Mouse (Mus musculus): ENCODE measurements at regions not wholly inside any gene's neighbourhood (a gene's known extent, or its start where the extent isn't known, plus 50 kb on each side); places are given as distances from the start of the nearest gene placed in this dataset.
A peak's percentile ranks its signal among the peaks of the same experiment; 100 is the strongest.

GRCm38 (mm10) chr1:191486766-191487165, 83.7 kb upstream of the Ppp2r5a start:
- DNase-seq: no peak

DNA sequence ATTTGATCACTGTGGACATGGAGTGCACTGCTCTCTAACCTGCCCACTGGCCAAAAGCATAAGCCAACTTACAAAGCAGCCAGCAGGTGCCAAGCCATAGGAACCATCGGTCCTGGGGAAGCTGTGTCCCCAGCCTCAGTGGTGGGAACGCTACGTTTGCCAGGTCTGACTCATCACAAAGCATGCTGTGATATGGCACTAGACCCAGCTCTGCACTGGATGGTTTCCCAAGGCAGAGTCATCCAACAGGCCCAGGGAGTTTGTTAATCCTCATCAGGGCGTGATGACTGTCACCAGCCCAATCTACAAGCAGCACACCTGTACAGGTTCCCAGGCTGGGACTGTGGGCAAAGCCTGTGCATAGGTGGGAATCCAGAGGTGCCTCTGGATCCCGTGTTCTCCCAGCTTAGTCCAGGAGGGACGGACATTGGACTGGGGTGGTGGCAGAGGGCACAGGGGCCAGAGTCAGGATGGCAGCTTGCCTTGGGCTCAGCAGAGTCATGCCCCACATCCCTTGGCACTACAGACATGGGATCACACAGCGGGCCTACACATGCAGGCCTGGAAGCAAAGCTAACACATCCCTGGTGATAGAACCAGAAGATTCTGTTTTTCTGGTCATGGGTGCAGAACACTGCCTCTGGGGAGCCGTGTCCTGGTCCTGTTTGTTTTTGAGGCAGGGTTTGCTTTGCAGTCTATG, 81.8 kb upstream of the Ppp2r5a start:
- DNase-seq: peak; percentile 28 to 38

GRCm38 (mm10) chr1:191479906-191480379, 76.9 kb upstream of the Ppp2r5a start:
- DNase-seq: peak; percentile 29 to 49

GRCm38 (mm10) chr1:191472551-191472950, 69.5 kb upstream of the Ppp2r5a start:
- no peak for DNase-seq

- no peak for DNase-seq
These were observed 68.4 kb upstream of the Ppp2r5a start for GRCm38 (mm10) chr1:191471489-191471888.

DNA sequence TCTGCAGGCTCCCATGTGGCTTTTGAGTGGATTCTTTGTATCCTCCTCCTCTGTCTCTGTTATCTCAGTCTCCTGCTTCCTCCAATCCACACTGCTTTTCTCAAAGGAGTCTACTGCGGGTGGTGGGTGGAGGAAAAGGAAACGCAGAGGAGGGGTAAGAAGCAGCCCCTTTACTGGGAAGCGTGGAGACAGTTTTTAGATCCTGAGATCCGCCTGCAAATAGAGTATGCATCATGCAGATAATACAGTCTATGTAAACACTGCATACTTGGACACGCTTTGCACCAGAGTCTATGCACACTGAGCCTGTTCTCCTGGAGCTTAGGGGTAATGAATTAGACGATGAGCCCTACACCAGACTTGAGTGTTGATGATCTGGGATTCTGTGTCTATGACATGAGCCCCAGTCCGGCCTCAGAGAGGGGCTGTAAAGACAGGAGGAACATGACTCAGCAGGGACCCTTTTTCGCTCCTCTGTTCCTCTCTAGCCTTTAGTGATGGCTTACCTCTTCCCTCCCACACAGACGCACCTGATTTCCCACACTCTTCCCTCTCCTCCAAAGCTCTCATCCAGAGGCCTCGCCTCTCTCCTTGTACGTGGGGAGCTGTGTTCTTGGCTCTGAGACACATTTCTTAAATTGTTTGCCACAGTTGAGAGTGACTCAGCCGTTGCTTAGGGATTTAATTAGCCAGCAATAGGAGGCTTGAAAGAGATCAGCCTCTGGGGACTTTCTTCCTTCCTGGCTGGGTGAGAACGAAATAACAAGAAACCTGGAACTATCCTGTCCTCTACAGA, 67.3 kb upstream of the Ppp2r5a start:
- DNase-seq: no peak

DNA sequence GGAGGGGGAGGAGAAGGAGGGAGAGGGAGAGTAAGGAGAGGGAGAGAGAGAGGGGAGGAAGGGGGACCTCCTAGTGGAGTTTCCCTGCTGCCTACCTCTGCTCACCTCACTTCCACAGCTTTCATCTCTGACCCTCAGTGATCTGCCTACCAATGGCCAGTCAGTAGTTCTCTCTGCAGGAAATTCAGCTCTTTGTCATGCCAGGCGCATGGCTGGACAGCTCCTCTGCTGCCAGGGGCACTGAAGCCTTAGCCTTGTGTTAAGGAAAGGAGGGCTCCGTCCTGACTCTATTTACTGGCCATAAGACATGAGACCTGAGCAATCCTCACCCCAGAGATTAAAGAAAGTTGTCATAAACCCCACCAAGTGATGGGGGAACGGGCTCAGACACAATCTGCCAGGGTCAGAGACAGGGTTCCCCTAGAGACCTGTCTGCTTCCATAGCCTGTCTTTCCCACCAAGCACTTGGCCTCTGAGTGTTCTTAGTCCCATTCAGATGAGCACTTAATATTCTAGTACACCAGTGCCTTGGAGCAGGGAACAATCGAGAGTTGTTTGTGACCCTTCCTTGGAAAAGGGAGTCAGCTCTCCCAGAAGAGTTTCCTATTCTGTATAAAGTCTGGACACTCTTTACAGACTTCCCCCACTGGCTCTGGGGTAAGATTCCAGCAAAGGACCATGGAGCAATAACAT, 65.9 kb upstream of the Ppp2r5a start:
- no peak for DNase-seq

- no peak for DNase-seq
These were observed 63.2 kb upstream of the Ppp2r5a start for GRCm38 (mm10) chr1:191466261-191466660.

DNA sequence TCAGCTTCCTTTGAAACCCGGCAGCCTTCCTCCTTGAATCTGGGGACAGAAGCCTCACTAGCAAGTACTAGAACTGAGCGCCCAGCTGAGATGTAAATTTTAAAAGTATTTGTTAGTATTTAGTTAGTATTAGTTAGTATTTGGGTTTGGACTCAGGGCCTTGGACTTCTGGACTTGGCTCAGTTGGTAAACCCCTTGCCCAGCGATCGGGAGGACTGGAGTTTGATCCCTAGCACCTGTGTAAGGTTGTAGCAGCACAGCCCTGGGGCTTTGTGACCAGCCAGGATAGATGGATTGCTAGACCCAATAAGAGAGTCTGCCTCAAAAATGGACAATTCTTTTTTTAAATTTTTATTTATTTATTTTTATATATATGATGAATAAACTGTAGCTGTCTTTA, 62.7 kb upstream of the Ppp2r5a start:
- no peak for DNase-seq

GRCm38 (mm10) chr1:191465170-191465569, 62.1 kb upstream of the Ppp2r5a start:
- no peak for DNase-seq

DNA sequence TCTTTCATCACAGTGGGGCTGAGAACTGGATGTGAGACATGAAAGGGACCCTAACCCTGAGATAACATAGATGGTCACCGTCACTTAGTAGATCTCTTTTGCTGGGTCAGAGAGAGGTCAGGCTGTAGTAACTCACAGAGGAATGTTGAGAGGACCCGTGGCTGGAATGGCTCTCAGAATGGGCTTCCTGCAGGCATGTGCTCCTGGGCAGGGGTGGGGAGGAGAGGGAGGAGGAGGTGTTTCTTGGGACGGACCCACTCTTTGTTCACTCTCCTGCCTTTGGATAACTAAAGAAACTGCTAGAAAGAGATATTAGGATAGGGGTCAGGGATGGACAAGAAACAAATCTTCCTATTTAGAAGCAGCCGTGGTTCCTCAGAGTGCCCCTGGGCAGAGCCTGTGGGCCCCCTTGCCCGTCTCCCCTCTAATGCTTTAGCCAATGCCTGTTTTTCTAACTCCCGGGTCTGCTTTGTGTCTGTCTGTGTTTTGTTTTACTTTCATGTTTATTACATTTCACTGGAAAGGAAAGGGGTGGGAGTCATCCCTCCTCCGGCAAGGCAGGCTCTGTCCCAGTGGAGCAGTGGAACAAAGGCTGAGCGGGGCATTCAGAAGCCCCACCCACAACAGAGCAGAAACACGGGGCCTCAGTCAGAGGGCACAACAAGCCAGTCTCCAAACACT, 58.9 kb upstream of the Ppp2r5a start:
- DNase-seq: peak in 1 of 2 experiments; percentile 39

DNA sequence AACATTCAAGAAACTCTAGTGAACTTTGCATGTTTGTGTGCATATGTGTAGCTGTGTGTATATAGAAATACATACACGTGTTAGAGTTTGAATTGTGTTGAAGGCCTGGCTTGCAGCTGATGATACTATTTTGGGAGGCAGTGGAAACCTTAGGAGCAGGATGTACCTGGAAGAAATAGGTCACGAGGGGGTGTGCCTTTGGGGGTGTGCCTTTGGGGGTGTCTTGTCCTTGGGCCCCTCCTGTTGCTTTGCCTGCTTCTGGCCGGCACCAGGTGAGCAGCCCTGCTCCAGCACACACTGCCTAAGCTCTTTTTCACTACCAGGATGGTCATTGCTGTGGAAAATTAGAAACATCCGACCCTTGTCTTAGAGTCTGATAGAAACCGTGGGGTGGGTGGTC, 56.0 kb upstream of the Ppp2r5a start:
- no peak for DNase-seq

DNA sequence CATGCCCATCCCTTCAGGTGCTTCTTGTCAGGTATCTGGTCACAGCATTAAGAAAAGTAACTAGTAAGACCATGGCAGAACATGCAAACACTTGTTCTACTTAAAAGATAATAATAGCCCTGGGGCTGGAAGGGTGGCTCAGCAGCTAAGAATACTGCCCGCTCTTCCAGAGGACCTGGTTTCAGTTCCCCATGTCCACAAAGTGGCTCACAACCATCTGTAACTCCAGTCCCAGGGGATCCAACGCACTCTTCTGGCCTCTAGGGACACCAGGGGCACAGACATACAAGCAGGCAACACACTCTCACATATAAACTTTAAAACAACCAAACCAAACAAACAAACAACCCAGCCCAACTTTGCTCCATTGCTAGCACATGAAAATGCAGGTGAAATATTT, 55.2 kb upstream of the Ppp2r5a start:
- no peak for DNase-seq

- DNase-seq: no peak
These were observed 54.0 kb upstream of the Ppp2r5a start for GRCm38 (mm10) chr1:191457103-191457502.

DNA sequence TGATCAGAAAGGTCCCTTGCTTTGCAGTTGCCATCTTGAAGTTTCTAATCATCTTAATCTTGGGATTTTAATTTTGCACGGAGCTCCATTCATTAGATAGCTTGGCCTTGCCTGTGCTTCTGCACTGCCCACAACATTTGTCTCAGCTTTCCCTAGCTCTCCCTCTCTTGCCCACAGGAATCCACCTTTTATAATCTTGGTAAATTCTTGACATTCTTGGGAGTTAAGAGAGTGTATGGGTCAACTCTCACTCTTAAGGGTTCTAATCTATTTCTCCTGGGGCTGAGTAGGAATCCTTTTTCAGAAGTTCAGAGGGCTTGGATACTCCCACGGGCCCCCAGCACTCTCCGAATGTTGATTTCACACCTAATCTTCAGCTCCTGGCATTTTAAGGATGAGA, 51.5 kb upstream of the Ppp2r5a start:
- no peak for DNase-seq

GRCm38 (mm10) chr1:191453589-191453988, 50.5 kb upstream of the Ppp2r5a start:
- DNase-seq: peak in 1 of 2 experiments; percentile 39
